Mouse (Mus musculus): ENCODE data around the gene Trim47.
"Not testable (repeated sequence)": the region's sequence is repeated elsewhere in the genome, so short reads cannot be mapped to it uniquely, and the experiment has no call there.

The Trim47 gene

DNA sequence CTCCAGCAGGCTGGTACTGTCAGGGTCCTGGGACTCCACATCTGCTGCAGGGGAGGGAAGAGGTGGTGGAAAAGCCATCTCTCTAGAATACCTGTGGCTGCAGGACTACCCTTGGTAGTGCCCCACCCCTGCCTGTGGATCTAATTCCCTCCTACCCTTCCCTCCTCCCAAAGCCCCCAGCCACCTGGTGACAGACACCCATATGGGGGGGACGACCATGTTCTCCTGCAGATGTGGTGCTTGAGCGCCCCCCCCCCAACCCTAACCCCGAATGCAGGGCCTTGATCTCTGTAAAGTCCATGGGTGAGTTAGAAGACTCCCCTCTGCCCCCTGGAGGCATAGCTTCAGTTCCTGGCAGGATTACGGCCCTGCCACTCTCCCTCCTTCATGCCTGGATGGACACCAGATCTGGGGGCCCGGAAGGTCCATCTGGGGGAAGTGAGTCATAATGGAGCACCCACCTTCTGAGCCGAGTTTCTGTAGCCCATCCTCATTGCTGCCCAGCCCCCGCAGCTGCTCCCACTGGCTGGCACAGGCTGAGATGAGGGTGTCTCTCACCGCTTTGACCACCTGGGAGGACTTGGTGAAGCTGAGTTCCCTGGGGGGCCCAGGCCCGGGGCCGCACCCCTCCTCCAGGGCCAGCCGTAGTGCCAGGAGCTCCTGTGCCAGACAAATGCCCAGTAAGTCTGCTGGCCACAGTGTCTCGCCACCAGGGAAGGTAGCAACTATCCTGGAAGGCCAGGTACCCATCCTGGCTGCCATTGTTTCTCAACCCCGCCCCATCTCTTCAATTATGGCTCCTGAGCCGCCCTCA, 19.8 kb downstream of the Trim47 start:
- DNase-seq: no peak

DNA sequence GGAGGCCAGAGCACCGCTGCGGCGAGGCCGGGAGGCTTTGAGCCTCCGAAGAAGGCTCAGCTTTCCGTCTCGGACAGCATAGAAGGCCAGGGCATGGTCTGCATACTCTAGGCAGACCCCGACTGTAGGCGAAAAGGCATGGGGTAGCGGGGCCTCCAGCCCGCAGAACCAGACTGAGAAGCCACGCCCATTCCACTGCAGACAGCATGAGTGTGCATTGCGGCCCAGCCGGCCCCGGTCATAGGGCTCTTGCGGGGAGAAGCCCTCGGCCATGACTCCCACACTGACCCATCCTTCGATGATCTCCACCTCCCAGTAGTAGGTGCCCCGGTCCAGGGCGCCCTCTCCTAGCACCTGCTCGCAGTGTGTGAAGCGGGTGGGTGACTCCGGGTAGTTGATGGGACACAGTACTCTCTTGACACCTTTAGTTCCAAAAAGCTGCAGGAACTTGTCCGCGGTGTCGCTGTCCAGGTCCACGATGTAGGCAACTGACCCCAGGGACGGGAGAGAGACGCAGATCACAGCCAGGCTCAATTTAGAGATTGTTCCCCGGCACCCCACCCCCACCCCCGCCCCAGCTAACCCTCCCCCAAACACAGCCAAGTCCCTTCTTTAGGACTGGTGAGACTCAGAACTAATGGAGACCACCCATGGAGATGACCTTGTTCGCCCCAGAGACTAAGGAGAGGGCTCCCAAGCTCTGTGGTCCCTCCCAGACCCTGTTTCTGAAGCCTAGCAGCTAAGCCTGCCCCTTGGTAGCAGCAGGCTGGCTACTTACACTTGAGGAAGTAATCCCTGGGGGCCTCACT, 20.7 kb downstream of the Trim47 start:
- peak; percentile 73 for DNase-seq

DNA sequence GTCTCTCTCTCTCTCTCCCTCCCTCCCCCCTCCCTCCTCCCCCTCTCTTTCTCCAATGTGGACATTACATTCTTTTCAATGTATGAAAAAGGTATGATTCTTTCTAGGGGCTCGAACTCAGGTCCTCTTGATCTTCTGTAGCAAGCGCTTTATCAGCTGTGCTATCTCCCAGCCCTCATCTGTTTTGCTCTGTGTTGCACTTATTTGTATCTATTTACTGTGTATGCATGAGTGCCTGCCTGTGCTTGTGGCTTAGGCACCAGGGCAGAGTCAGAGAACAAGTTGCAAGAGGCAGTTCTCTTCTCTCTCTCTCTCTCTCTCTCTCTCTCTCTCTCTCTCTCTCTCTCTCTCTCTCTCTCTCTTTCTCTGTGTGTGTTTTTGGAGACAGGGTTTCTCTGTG, 21.9 kb downstream of the Trim47 start:
- no peak for DNase-seq

DNA sequence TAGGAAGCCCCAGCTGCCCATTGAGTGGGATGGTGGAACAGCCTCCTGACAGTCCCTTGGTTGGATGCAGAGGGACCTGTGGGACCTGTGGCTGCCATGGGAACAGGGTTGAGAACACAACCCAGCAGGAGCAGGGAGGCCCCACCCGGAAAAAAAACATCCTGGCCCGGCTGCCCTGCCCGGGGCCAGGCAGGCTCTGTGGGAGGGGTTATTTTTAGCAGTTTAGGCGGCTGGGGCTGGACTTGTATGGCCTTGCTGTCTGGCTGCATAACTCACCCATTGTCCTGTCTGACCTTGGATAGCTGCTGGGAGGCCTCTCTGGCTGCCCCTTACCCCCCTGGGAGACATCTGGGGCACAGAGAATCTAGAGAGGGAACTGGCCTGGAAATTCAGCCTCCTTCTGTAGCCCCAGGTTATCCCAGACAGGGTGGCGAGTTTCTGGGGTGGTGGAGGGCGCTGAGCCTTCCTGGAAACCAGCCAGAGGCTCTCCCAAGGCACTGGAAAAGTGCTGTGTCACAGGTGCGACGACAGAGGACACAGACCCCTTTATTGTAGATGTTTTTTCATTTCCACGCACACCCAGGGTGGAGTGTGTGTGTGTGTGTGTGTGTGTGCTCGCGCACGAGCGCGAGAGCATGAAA, 22.9 kb downstream of the Trim47 start:
- peak; percentile 76 for DNase-seq

DNA sequence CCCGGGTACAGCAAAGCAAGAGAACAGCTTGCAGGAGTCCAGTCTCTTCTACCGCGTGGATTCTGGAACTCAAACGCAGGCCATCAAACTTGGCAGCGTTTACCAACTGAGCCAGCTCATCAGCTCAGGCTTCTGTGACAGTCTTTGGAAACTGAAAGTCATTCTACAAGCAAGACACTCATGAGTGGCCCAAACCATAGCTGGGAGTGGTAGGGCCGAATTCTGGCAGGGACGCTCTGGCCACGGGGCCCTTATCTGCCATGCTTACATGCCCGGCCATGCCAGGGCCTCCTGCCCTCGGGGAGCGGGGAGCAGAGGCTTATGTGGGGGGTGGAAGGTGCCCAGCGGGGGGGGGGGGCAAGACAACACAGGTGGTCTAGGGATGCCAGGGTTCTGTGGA, 23.4 kb downstream of the Trim47 start:
- DNase-seq: no peak

DNA sequence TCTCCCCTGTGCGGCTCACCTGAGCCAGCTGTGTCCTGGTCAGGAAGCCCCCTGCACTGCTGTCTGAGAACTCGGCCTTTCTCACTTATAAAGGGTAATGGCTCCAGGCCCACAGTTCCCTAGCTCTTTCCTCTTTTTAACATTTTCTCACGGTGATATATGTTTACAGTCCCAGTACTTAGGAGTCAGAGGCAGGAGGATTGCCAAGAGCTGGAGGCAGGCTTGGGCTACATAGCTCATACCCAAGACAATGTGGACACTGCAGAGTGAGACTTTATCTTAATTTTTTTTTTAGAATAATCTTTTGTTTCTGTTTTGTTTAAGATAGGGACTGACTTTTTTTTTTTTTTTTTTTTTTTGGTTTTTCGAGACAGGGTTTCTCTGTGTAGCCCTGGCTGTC, 24.5 kb downstream of the Trim47 start:
- no peak for DNase-seq

DNA sequence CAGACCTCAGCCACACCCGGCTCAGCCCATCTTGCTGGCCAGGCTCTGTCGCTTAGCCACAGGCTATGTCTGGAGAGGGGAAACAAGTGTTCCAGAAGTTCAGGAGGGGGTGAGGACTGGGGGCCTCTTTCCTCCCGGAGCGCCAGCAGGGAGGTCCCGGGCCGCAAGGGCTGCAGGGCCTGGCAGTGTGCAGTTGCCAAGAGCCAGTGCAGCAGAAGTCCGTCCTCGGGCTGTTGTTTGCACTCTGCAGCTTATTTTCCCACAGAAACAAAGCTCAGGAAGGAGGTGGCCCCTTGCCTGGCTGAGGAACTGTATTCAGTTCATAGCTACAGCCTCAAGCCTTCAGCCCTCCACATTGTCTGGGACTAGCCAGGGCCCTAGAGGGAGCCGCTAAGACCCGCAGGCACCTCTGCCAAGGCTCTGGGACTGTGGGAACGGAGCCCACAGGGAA, 25.1 kb downstream of the Trim47 start:
- DNase-seq: no peak

DNA sequence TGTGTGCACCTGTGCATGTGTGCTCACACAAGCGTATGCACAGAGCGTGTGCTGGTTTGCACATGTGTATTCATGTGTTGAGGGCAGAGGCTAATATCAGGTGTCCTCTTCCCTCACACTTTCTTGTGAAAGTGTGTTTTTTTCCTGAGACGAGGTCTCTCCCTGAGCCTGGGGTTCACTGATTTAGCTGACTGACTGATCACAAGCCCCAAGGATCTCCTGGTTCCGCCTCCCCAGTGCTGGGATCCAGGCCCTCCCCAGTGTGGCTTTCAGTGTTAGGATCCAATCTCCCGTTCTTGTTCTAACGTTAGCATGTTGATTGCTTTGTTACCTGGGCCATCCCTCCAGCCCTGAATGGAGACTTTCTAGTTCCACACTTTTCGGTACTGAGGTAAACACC, 26.2 kb downstream of the Trim47 start:
- no peak for DNase-seq

DNA sequence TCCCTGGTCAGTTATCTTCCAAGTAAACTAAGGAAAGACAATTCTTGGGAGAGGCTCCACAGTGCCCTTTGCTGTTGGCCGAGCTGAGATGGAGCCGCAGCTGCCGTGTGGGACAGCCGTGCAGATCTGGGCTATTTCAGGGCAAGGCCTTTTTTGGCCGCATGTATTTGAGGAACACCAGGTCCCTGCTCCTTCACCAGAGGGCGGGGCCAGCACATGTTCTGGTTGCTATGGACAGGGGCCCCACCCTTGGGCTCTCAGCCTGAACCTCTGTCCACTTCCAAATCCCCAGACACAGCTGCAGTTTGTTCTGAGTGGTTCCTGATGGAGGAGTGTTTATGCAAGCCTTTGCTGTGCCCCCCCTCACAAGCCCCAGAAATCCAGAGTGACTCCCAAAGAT, 26.6 kb downstream of the Trim47 start:
- DNase-seq: no peak

DNA sequence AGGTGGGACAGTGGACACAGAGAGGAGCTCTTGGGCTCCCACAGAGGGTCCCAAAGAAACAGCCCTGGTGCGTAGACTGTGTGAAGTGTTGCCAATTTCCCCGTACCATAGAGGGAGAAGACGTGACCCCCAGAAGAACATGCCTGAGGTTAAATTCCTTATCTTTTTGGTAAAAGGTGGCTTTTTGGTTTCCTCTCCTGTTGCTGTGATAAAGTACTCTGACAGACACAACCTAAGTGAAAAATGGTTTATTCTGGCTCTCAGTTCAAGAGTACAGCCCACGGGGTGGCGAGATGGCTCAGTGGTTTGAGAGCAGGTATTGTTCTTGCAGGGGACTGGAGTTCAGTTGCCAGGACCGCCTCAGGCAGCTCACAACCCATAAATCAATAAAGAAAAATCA, 27.5 kb downstream of the Trim47 start:
- no peak for DNase-seq

DNA sequence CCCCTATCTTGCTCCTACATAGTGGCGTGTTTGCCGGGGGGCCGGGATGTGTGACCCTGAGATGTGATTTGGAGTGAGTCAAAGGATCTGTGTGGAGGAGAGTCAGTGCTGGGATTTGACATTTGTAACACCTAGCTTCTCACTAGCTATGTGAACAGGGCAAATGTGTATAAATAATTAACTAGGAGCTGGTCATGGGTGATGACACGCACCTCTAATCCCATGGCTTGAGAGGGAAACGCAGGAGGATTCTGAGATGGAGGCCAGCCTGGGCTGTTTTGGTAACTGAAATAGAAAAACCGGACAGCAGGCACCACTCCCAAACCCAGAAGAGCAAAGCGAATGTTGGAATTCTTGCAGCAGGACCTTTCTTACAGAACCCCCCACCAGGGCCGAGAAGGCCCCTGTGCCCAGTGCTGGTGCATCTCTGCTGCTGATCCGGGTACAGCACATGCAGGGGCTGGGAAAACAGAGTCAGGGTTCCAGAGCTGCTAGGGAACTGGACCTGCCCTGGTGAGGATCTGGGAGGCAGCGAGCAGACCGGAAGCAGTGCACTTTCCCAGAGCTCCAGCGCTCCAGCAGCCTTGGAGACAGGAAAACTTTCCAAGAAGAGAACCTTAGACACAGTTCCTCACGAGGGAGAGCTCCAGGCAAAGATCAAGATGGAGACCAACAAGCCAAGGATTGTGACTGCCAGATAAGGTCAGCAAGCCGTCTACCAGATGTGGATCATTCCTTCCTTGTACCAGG, 28.1 kb downstream of the Trim47 start:
- DNase-seq: no peak

DNA sequence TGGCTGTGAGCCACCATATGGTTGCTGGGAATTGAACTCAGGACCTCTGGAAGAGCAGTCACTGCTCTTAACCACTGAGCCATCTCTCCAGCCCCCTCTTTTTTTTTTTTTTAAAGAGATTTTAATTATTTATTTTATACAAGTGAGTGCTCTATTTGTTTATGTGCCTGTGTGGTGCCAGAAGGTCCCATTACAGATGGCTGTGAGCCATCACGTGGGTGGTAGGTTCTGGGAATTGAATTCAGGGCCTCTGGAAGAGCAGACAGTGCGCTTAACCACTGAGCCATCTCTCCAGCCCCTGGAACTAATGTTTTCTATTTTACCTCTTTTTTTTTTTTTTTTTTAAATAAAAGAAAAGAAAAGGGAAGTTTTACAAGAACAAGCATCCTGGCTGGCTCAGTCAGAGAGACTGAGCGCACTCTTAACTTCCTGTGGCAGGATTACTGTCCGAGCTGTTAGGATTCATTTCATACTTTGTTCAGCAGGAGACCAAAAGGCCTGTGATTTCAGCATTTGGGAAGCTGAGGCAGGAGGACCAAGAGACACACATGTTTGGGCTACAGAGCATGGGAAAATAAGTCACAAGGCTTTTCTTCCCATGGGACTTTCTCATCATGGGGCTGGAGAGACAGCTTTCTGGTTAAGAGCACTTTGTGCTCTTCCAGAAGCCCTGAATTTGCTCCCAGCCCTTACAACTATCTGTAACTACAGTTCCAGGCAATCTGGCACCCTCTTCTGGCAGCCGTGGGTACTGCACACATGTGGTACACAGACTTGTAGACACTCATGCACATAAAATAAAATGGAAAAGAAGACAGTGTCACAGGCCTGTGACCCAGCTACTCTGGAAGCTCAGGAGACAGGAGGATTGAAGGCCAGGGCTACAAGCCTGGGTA, 30.5 kb downstream of the Trim47 start:
- no peak for DNase-seq

DNA sequence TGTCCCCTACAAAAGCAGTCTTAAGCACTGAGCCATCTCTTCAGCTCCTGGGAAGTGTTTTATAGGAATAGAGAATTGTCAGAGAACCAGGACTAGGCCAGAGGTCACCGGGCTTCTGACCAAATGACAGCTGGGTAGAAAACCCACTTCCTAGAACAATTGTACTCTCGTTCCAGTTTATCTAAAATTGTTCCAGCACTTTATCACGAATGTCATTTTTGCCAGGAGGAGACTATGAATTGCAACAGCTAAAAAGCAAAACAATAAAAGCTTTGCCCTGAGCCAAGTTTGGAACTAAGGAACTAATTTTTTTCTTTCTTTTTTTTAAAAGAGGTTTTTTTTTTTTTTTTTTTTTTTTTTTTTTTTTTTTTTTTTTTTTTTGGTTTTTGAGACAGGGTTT, 31.4 kb downstream of the Trim47 start:
- DNase-seq: no peak

DNA sequence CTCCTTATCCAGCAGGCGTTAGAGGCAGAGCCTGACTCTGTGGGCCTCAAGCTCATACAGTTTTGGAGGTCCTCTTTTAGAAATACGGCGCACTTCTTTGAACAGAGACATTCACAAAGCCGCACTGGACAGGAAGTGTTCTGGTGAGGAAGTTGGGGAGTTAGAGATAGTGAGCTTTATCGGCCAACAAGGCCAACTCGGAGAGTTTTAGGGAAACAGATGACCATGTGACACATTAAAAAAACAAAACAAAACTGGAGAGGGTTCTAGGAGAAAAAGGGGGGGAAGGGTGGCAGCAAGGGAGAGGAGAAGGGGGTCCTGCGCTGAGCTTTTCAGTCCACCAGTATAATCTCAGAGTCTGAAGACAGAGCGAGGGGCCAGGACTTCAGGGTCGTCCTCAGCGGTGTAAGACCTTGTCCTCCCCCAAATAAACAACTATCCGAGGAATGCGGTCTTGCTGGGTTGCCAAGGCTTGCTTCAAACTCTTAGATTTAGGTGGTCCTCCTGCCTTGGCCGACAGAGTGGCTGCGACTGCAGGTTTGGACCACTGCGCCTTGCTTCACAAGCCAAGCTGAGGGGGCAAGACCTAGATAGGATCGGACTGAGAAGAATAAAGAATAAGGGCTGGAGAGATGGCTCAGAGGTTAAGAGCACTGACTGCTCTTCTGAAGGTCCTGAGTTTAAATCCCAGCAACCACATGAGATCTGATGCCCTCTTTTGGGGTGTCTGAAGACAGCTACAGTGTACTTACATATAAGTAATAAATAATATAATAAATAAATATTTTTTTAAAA, 33.0 kb downstream of the Trim47 start:
- no peak for DNase-seq

DNA sequence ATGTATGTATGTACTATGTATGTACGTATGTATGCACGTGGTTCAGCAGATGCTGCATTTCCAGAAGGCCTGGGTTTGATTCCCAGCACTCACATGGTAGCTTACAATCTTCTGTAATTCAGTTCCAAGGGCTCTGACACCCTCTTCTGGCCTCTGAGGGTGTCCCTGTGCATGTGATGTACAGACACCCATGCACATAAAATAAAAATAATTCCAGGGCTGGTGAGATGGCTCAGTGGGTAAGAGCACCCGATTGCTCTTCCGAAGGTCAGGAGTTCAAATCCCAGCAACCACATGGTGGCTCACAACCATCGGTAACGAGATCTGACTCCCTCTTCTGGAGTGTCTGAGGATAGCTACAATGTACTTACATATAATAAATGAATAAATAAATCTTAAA, 34.1 kb downstream of the Trim47 start:
- DNase-seq: not testable (repeated sequence)

DNA sequence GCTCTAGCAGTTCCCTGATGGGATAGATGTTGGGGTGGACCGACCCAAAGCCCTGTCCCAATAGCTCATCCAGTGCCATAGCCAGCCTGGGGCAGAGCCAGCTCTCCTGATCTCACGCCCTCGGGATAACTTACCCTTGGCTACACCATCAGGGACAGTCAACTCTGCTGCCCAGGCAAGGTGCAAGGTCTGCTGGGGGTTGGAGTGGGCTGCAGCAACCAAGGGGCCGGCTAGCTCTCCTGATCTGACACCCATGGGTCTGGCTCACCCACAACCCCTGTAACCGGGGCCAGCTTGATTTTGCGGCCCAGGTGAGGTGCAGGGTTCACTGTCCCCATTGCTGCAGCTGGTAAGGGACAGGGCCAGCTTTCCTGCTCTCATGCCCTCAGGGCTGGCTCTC, 35.4 kb downstream of the Trim47 start:
- DNase-seq: no peak

DNA sequence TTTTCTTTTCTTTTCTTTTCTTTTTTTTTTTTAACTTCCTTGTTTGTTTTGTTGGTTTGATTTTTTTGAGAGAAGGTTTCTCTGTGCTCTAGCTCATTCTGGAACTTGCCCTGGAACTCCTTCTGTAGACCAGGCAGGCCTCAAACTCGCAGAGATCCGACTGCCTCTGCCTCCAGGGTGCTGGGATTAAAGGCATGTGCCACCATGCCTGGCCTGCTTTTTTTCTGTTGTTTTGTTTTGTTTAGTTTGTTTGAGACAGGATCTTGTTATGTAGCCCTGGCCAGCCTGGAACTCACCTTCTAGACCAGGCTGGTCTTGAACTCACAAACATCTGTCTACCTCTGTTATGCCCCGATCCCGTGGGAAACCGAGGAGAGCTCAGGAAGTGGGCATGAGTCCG, 37.5 kb downstream of the Trim47 start:
- DNase-seq: no peak

DNA sequence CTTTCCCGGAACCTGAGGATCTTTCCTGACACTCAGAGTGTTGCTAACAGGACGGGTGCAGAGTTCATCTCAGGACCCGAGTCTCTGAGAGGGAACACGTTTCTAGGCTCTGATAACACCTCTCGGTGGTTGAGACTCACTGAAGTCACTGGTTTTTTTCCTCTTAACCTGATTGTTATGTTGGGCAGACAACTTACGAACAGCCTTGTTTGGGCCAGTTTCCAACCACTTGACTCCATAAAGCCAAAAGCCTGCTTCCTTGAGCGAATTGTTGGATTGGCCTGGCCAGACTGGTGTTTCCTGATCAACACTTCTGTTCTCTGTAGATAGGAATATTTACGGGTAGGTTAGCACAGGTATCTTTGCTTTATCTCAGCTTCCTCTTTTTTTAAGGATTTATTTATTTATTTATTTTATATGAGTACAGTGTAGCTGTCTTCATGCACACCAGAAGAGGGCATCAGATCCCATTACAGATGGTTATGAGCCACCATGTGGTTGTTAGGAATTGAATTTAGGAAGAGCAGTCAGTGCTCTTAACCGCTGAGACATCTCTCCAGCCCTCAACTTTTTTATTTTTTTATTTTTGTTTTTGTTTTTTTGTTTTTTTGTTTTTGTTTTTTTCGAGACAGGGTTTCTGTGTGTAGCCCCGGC, 38.1 kb downstream of the Trim47 start:
- DNase-seq: no peak

DNA sequence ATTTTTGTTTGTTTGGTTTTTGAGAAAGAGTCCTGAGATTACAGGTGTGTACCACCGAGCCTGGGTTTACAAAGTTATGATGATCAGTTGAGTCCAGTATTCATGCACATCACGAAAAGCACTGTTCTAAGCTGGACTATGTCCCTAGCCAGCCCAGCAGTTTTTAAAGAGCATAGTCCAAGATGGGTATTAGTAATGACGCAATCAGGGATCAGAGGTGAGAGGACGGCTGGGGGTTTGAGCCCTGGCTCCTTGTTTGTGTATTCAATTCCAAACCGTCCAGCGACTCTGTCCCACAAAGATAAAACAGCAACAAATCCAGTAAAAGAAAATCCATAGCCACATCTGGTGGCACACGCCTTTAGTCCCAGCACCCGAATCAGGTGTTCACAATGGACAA, 38.8 kb downstream of the Trim47 start:
- no peak for DNase-seq

Measured in embryo, embryonic 11 days (tissue).